Mouse (Mus musculus): ENCODE measurements around the gene Mrgprb2.

The Mrgprb2 gene

DNA sequence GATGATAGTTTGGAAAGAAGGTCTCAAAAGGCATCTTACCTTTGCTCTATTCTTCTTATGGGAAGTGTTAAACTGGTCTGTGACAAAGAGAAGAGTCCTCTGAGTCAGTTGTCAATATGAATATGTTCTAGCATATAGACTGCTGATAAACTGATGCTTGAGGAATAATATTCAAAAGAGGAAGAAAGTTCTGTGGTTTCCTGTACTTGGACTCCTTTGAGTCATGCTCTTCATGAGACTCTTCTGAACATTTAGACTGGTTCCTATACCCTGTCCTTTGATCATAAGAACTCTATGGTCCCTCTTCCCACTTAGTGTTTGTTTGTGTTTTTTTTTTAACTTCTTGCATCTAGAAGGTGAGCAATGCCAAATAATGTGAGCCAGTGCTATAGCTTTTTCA is at the start of gene Mrgprb2:
TSS of gene Mrgprb2 (minus strand) at position 101 of the 400 bp plus-strand sequence.
- DNase-seq (ENCODE audit: low read depth, low spot score): no peak
